Mouse (Mus musculus) neutrophil, adult 5-6 weeks (primary cell): ENCODE data around the gene Vpreb2. TPM values are rescaled to one million over a fixed set of nuclear protein-coding genes. Genes with fewer than 3 reads are reported as not detected.
"Not testable (repeated sequence)": the region's sequence is repeated elsewhere in the genome, so short reads cannot be mapped to it uniquely, and the experiment has no call there.

ENCODE experiments used
- ATAC-seq: fragments of 151-379, 151-347 bp; 2 replicates; pipeline ENCODE4 v1.8.0; 2017; ENCODE audit warnings: mild to moderate bottlenecking, moderate TSS enrichment; ENCODE audit not compliant: insufficient number of reproducible peaks, poor library complexity, low FRiP score, severe bottlenecking; ENCODE audit errors: extremely low read depth
- total RNA-seq: library from RNA; stranded (forward); fragments of 200-1000 nt; gene quantifications from 2 replicates; pipeline ENCODE4 v1.2.3, GENCODE M21; 2017

Vpreb2 gene
- not detected in 2 replicates for total RNA-seq

- ATAC-seq = no peak
Observed at GRCm38 (mm10) chr16:17980128-17980527, at the start of gene Vpreb2. TSS of gene Vpreb2 (plus strand) at chr16:17980428.

- ATAC-seq = no peak
Observed at GRCm38 (mm10) chr16:17931906-17932460, 48.2 kb upstream of the Vpreb2 start.

DNA sequence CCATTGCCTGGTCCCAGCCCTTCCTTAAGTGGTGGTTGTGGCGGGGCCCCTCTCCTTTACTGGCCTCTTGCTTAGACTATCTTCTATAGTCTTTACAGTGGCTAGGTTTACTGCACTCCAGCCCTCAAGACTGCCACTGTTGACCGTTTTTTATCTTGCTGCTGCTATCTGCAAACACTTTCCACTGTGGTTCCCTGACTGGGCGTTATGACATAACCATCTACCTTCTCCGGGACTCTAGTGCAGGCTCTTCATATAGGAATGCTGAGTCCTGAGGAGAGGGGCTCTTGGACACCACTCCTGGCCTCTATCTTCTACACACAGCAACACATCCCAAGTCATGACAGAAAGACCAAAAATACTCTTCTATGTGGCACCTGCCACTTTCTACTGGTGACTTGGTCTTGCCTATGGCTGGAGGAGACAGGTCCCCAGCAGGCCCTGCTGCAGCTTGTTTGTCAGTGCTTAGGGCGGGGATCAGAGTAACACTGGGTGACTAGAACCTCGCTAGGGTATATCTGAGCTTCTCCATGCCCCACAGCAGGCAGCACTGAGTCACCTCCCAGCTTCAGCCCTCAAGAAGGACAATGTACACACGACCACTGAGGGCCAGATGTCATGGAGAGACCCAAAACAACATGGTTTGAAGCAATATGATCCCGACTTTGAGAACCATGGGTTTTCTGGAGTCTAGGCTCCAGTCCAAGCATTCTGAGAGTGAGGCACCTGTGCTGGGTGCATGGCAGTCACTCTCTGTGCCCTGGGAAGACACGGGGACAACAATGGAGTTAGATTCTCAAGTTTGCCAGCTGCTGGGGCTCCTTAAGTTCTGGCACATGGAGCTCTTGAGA, 46.4 kb upstream of the Vpreb2 start:
- ATAC-seq = no peak

DNA sequence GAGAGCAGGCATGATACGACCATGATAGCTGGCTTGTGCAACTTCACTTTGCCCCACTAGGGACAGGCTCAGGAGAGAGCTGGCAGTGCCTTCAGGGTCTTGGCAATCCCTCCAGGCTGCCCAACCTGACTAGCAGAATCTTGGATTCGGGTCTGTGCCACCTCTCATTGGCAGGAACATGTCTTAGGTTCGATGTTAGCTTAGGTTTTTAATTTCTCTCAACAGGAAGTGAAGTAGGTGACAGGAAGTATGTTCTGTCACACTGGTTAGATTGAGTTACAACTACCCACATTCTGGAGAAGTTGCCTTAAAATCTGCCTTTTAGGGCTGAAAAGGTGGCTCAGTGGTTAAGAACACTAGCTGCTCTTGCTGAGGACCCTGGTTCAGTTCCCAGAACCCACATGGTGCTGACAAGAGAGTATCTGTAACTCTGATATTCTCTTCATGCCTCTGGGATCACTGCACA, 45.8 kb upstream of the Vpreb2 start:
- no peak for ATAC-seq

GRCm38 (mm10) chr16:17936776-17937175, 43.5 kb upstream of the Vpreb2 start:
- no peak for ATAC-seq

GRCm38 (mm10) chr16:17938187-17938586, 42.0 kb upstream of the Vpreb2 start:
- no peak for ATAC-seq

DNA sequence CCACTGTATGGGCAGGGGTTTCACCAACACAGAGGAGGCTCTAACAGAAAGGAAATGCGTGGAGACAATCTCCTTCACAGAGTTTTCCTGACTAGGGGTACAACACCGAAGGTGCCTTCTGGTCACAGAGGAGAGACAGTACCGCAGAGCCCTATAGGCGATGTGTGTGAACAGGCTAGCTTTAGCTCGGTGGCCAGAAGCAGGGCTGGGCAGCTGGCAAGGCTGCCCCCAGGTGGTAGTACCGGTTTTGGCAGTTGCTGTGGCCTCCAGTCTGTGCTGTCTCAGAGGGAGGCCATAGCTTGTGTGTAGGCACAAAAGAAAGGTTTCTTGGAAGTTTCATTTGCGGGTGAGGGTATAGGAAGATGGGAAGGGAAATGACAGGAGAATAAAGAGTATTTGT, 41.4 kb upstream of the Vpreb2 start:
- ATAC-seq = peak; percentile 88

- ATAC-seq = no peak
Observed at GRCm38 (mm10) chr16:17939255-17939751, 40.9 kb upstream of the Vpreb2 start.

DNA sequence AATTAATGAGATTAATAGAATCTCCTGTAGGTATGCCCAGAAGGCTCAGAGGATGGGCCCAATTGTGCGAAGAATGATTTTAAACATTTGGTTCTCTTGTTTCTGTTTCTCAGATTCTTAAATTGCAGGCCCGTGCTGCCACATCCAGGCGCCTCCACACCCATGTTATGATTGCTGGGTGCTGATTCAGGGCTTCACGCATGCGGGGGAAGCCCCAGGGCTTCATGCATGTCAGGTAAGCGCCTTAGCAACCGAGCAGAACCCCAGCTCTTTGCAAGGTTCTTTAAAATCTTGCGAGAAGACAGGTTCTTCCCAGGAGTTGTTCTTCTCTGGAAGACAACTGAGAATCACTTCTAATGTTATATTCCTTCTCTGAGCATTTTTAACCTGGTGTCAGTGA, 36.8 kb upstream of the Vpreb2 start:
- no peak for ATAC-seq

DNA sequence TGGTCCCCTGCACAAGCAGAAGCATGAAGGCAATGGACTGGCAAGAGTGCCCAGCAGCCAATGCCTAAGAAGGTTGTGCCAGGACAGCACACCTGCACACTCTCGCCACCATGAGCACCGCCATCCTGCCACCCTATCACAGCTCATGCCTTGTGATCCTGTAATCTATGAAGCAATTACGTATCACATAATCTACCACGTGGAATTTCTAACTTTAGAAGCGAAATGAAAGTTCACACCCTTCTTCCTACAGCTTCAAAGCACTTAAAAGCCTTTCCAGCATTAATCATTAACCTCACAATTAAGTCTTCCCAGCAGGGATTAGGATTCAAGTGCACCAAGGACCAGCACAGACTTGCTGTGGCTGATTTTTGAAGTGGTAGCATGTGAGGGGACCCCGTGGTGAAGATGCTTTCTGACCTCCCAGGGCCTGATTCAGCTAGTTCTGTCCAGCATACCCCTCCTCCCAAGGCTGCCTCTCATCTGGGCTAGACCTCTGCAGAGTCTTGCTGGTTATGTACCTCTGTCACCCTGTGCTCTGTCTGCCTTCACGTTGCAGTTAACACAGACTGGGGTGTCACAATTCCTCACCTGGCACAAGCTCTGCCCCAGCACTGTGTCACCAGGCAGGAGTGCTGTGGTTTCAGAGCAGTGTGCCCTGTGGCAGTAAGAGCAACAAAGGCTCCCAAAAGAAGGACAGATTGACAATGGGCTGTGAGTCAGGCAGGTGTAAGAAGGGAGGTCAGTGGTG, 35.0 kb upstream of the Vpreb2 start:
- ATAC-seq = no peak

GRCm38 (mm10) chr16:17949421-17949877, 30.8 kb upstream of the Vpreb2 start:
- no peak for ATAC-seq

GRCm38 (mm10) chr16:17950068-17950467, 30.2 kb upstream of the Vpreb2 start:
- no peak for ATAC-seq

DNA sequence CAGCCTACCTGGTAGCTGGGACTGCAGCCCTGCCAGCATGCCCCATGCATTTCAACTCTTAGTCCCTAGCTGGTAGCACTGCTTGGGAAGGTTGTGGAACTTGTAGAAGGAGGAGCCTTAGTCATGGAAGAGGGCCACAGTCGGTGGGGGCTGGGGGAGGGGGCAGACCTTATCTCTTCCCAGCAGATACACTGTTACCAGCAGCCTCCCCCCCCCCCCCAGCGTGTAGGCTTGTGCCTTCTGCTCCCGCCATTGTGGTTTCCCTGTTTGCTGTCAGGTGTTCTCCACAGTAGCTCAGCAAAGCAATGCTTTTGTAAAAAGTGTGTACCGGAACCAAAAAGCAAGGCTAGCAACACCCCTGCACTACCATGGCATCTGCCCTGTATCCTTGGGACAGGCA, 28.6 kb upstream of the Vpreb2 start:
- ATAC-seq = no peak

- not testable (repeated sequence) for ATAC-seq
Observed at GRCm38 (mm10) chr16:17956052-17956638, 24.1 kb upstream of the Vpreb2 start.

- ATAC-seq = no peak
Observed at GRCm38 (mm10) chr16:17962091-17962490, 18.1 kb upstream of the Vpreb2 start.

DNA sequence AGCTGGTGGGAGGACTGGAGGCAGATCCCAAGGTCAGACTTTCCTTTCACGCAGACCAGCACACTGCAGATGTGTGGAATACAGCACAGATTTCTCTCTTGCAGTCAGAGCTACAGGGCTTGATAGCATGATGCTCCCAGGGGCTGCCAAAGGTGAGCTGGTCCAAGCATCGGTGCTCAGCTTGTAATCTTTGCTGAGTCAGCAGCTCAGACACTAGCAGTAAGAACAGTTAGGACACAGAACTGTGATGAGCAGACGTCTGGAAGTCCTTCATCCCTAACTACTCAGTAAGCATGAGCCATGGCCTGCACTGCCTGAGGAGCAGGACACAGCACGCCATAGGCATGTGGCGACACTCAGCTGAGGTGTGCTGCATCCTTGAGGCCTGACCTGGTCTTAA, 8.4 kb upstream of the Vpreb2 start:
- no peak for ATAC-seq

- not testable (repeated sequence) for ATAC-seq
Observed at GRCm38 (mm10) chr16:17977840-17978239, 2.4 kb upstream of the Vpreb2 start.

- no peak for ATAC-seq
Observed at GRCm38 (mm10) chr16:17983201-17983600, 3.0 kb downstream of the Vpreb2 start.

- no peak for ATAC-seq
Observed at GRCm38 (mm10) chr16:17984231-17984630, 4.0 kb downstream of the Vpreb2 start.
